Comparison of ENCODE assay signal across 7 mouse cellular contexts in genomic region chr7:132656548-132656947, GRCm38 (mm10). TPM values are rescaled to one million over a fixed set of nuclear protein-coding genes. Genes with fewer than 3 reads are reported as not detected.
A peak's percentile ranks its signal among the peaks of the same experiment; 100 is the strongest.
DNase-seq lines count a peak whose midpoint lies in the region; ATAC-seq and TF ChIP-seq lines count a peak whose summit lies in the region.

No protein-coding gene starts in this region.

- no peak overlapping the region for H3K9ac ChIP-seq in embryonic facial prominence, embryonic 11.5 days (replicated peaks; ENCODE audit: low read length)
- H3K9ac ChIP-seq in limb, embryonic 11.5 days (ENCODE audit: low read length): no peak overlapping the region
- no peak overlapping the region for H3K9ac ChIP-seq in midbrain, embryonic 13.5 days (replicated peaks)

- H3K36me3 ChIP-seq in embryonic facial prominence, embryonic 11.5 days (replicated peaks; ENCODE audit: control insufficient read depth, insufficient read depth, low read depth, low read length): no peaks in the 10 kb centered on the region
- H3K36me3 ChIP-seq in limb, embryonic 11.5 days (ENCODE audit: control insufficient read depth, insufficient read depth, low read length): no peaks in the 10 kb centered on the region
- H3K36me3 ChIP-seq in midbrain, embryonic 13.5 days: no peaks in the 10 kb centered on the region
- H3K36me3 ChIP-seq in small intestine, adult 2 months (ENCODE audit: control insufficient read depth, insufficient read depth, low read length): no peaks in the 10 kb centered on the region

- H3K4me1 ChIP-seq in embryonic facial prominence, embryonic 11.5 days (ENCODE audit: control insufficient read depth, insufficient read depth, low read length): peaks cover 16% of the 10 kb centered on the region
- peaks cover 19% of the 10 kb centered on the region for H3K4me1 ChIP-seq in limb, embryonic 11.5 days (ENCODE audit: control insufficient read depth, insufficient read depth, low read length)
- peaks cover 32% of the 10 kb centered on the region for H3K4me1 ChIP-seq in midbrain, embryonic 13.5 days (replicated peaks)
- peaks cover 16% of the 10 kb centered on the region for H3K4me1 ChIP-seq in small intestine, adult 2 months (ENCODE audit: control insufficient read depth, insufficient read depth, insufficient read length, low read length)

- H3K27ac ChIP-seq in embryonic facial prominence, embryonic 11.5 days (replicated peaks; ENCODE audit: low read depth, low read length): no peak overlapping the region
- H3K27ac ChIP-seq in limb, embryonic 11.5 days (replicated peaks; ENCODE audit: low read depth, low read length): no peak overlapping the region; the same call in 1 of the 2 replicates
- no peak overlapping the region for H3K27ac ChIP-seq in midbrain, embryonic 13.5 days
- H3K27ac ChIP-seq in small intestine, adult 2 months (ENCODE audit: insufficient read depth, low read depth, low read length): 0 out of 2 replicates have a peak overlapping the region, but pooled peaks have one; percentile 12

- DNase-seq in adrenal gland, postnatal 25 days: peak; percentile 95
- DNase-seq in embryonic facial prominence, embryonic 11.5 days (ENCODE audit: low spot score): peak; percentile 92
- DNase-seq in heart, adult 18-20 months: peak; percentile 90 to 98
- peak; percentile 91 for DNase-seq in kidney, adult 18-20 months
- DNase-seq in limb, embryonic 11.5 days (ENCODE audit: low spot score): peak; percentile 94

- 9% methylated on average over 3 of the region's 3 CpGs for WGBS in embryonic facial prominence, embryonic 11.5 days
- 12% methylated on average over 3 of the region's 3 CpGs for WGBS in limb, embryonic 11.5 days
- WGBS in midbrain, embryonic 13.5 days: 5% methylated on average over 3 of the region's 3 CpGs
- WGBS in small intestine, adult 2 months: 5% methylated on average over 3 of the region's 3 CpGs

- peak; percentile 94; the same call in 1 of the 2 replicates for TF ChIP-seq CTCF in small intestine, adult 2 months (IDR thresholded peaks at IDR 0.05; ENCODE audit: extremely low read depth, insufficient read length, insufficient replicate concordance, low read depth, low read length)

- H3K4me3 ChIP-seq in embryonic facial prominence, embryonic 11.5 days (ENCODE audit: low read depth, low read length): no peak overlapping the region
- no peak overlapping the region for H3K4me3 ChIP-seq in limb, embryonic 11.5 days (ENCODE audit: low read depth, low read length)
- no peak overlapping the region for H3K4me3 ChIP-seq in midbrain, embryonic 13.5 days (replicated peaks)
- no peak overlapping the region for H3K4me3 ChIP-seq in small intestine, adult 2 months (ENCODE audit: low read depth, low read length)

- no peak for TF ChIP-seq POLR2A in small intestine, adult 2 months (IDR thresholded peaks at IDR 0.05; ENCODE audit: low read depth, low read length)

- no peak overlapping the region for H3K4me2 ChIP-seq in embryonic facial prominence, embryonic 11.5 days (ENCODE audit: low read depth, low read length)
- no peak overlapping the region for H3K4me2 ChIP-seq in limb, embryonic 11.5 days (ENCODE audit: low read depth, severe bottlenecking)
- H3K4me2 ChIP-seq in midbrain, embryonic 13.5 days (replicated peaks): no peak overlapping the region; the same call in 1 of the 2 replicates

- ATAC-seq in embryonic facial prominence, embryonic 11.5 days (replicated peaks; ENCODE audit: insufficient number of reproducible peaks, low FRiP score, low TSS enrichment, low read depth): peak; percentile 34; the same call in 1 of the 2 replicates
- peak; percentile 61; the same call in 1 of the 2 replicates for ATAC-seq in limb, embryonic 11.5 days (ENCODE audit: insufficient number of reproducible peaks, low FRiP score, low TSS enrichment, low read depth)
- peak; percentile 67 for ATAC-seq in midbrain, embryonic 13.5 days

- H3K9me3 ChIP-seq in embryonic facial prominence, embryonic 11.5 days (replicated peaks; ENCODE audit: control insufficient read depth, low read length): no peaks in the 10 kb centered on the region
- H3K9me3 ChIP-seq in limb, embryonic 11.5 days (ENCODE audit: control insufficient read depth, low read length): no peaks in the 10 kb centered on the region
- no peaks in the 10 kb centered on the region for H3K9me3 ChIP-seq in midbrain, embryonic 13.5 days

- H3K27me3 ChIP-seq in embryonic facial prominence, embryonic 11.5 days (ENCODE audit: control insufficient read depth, insufficient read depth, low read length): no peaks in the 10 kb centered on the region
- no peaks in the 10 kb centered on the region for H3K27me3 ChIP-seq in limb, embryonic 11.5 days (ENCODE audit: control insufficient read depth, insufficient read depth, low read length)
- H3K27me3 ChIP-seq in midbrain, embryonic 13.5 days: peaks cover 6% of the 10 kb centered on the region; the same call in 1 of the 2 replicates
- no peaks in the 10 kb centered on the region for H3K27me3 ChIP-seq in small intestine, adult 2 months (ENCODE audit: control insufficient read depth, insufficient read depth, low read length)

RNA-seq across cellular contexts. Expression of gene Lhpp, which starts 46.1 kb away (rescaled TPM):
- total RNA-seq in adrenal gland, postnatal 25 days (2021): 20.6 and 32.1 TPM in 2 replicates
- polyA plus RNA-seq in embryonic facial prominence, embryonic 11.5 days (2014; fragmentation: Nextera tagmentation; extraction: Ambion mirVana): 15.5 and 16.3 TPM in 2 replicates
- total RNA-seq in heart, adult 18-20 months (2021): 10 to 100 TPM; 14.3 to 16.4 TPM
- 20.6 and 22.4 TPM in 2 replicates for polyA plus RNA-seq in limb, embryonic 11.5 days (2014; fragmentation: Nextera tagmentation; extraction: Ambion mirVana)
- polyA plus RNA-seq in midbrain, embryonic 13.5 days (2015; fragmentation: Nextera tagmentation; extraction: Ambion mirVana): 21.0 and 21.2 TPM in 2 replicates
- polyA plus RNA-seq in small intestine, adult 2 months (2012; rRNA removed): 8.2 and 36.1 TPM in 2 replicates

RNA-seq across cellular contexts. Expression of gene Nkx1-2, which starts 57.1 kb away (rescaled TPM):
- not detected in 2 replicates for total RNA-seq in adrenal gland, postnatal 25 days (2021)
- polyA plus RNA-seq in embryonic facial prominence, embryonic 11.5 days (2014; fragmentation: Nextera tagmentation; extraction: Ambion mirVana): 0.81 TPM in 1 of 2 replicates, not detected in the other
- total RNA-seq in heart, adult 18-20 months (2021): not detected
- 0.04 and 0.09 TPM in 2 replicates for polyA plus RNA-seq in limb, embryonic 11.5 days (2014; fragmentation: Nextera tagmentation; extraction: Ambion mirVana)
- polyA plus RNA-seq in midbrain, embryonic 13.5 days (2015; fragmentation: Nextera tagmentation; extraction: Ambion mirVana): 0.82 and 0.97 TPM in 2 replicates
- 0.04 and 0.24 TPM in 2 replicates for polyA plus RNA-seq in small intestine, adult 2 months (2012; rRNA removed)
